Mouse (Mus musculus) large intestine, adult 2 months (tissue): ENCODE results near the gene Tymp. TPM values are rescaled to one million over a fixed set of nuclear protein-coding genes. Genes with fewer than 3 reads are reported as not detected.
A peak's percentile ranks its signal among the peaks of the same experiment; 100 is the strongest.

Experiments
- DNase-seq: peaks from one replicate; pipeline ENCODE4 v3.0.0-alpha.2; 2012; ENCODE audit warnings: low read depth, low spot score
- WGBS: fragments of 180-500 bp; shearing (Covaris S2); methylation state at CpG from one replicate; pipeline ENCODE4 v1.1.7; 2018; 5-methylcytosine and 5-hydroxymethylcytosine counted together
- polyA plus RNA-seq: library from polyadenylated mRNA; depleted of rRNA; stranded (reverse); fragments of >200 nt; gene quantifications from 2 replicates; pipeline ENCODE4 v1.2.3, GENCODE M21; 2012; rRNA removed

Tymp gene
- 5.5 and 30.9 TPM in 2 replicates for polyA plus RNA-seq

DNA sequence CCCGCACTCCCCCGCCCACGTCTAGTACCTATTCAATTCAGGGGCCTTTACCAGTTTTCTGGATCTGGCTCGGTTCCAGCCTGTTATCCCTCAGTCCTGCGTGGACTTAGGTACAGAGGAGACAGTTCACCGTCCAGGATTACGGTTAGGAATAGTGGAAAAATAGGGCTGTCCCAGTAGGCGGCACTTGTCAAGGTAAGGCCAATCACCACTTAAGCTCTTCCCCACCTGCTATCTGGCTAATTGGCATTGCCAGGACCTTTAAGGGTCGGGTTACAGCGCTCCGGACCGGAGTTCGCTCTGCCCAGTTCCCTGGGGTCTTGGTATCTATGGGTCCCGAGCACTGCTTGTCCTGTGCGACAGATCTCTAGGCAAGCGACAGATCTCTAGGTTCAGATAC lies at the start of gene Tymp:
Tymp (minus strand) TSS at position 83 of the 400 bp plus-strand sequence.
- DNase-seq, result no peak
- WGBS, result 44% methylated on average over 16 of the region's 16 CpGs

DNA sequence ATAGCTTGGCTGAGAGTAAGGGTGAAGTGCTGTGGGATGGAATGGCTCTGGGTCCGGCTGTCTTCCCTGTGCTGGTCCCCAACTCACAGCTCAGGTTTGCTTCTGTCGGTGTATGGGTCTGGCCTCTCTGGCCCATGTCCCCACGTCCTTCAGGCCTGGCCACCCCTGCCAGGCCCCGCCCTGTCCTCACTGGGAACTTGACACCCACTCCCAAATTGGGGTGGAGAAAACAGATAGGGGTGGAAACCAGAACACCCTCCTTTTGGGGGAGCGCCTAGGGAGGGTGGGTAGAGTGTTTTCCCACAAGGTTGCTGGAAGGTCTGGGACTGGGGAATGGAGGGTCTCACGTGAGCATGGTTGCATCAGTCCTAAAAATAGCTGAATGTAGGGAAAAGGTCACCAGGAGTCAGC lies 48.9 kb upstream of the Tymp start, which contains the start of gene Cpt1b:
Cpt1b (minus strand) TSS at position 153 of the 411 bp plus-strand sequence.
- WGBS, result 66% methylated on average over 6 of the region's 6 CpGs
- DNase-seq, result no peak

DNA sequence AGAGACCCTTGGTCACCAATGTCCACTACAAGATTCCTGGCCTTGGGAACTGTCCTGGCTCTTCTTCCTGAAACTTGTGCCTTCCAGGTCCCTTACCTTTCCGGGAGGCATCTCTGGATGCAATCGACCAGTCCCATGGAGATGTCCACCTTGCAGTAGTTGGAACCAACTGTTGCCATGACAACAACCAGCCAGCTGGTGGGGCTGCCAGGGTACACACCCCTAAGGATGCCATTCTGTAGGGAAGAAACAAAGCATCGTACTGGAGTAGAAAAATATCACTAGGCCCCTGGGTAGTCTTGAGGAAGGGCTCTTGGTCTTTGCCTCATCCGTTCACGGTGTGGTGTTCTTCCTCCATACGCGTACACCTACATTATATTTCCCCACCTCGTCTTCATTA lies 47.8 kb upstream of the Tymp start:
- 88% methylated on average over 8 of the region's 8 CpGs for WGBS
- no peak for DNase-seq

DNA sequence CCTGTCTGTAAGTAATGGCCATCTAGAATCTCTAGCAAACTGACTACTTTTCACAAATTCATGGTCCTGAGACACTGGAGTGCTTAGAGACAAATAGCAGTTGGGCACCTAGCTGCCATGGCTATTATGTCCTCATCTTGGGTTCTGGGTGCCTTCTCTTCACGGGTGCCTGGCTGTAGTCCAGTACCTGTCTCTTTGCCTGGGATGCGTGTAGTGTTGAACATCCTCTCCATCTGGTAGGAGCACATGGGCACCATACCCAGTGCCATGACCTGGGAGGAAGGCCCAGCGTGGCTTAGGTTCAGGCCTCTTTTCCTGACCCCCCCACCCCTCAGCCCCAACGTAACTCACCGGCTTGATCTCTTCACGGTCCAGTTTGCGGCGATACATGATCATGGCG lies 45.1 kb upstream of the Tymp start:
- no peak for DNase-seq
- WGBS, result 94% methylated on average over 9 of the region's 9 CpGs

DNA sequence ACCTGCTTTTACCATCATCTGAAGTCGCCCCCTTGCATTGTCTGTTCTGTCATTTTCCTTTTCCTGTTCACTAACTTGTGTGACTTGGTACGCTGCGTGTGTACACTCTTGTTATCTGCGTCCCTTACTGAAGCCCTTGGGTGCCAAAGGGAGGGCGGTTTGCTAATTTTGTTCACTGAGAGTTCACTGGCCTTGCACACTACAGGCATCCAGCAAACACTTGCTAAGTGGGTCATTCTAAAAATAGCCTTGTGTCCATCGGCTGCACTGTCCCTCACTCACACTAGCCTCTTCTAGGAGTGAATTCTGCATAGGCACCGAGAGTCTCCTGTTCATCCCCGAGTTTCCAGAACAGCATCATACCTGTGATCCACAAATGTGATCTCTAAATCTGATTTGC lies 38.4 kb upstream of the Tymp start:
- DNase-seq, result no peak
- WGBS, result 83% methylated on average over 8 of the region's 8 CpGs

DNA sequence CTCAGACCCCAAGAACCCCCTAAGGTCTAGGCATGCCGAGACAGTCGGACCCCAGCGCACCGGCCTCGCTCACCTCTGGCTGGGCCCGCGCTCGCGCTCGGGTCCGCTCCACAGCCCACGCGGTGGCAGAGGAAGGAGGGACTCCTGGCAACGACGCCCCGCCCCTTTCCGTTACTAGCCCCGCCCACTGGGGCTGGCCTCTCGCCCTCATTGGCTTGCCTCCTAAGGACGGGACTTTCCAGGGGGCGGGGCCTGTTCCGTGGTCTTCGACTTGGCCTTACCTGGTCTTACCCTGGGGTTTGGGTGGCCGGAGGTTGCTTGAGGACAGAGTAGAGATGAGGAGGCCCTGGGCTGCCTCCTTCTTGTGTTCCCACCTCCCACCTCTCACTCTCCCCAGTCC lies 33.3 kb upstream of the Tymp start, which contains the start of gene Syce3:
Syce3 (minus strand) TSS at position 386 of the 400 bp plus-strand sequence.
- 83% methylated on average over 24 of the region's 24 CpGs for WGBS
- no peak for DNase-seq

DNA sequence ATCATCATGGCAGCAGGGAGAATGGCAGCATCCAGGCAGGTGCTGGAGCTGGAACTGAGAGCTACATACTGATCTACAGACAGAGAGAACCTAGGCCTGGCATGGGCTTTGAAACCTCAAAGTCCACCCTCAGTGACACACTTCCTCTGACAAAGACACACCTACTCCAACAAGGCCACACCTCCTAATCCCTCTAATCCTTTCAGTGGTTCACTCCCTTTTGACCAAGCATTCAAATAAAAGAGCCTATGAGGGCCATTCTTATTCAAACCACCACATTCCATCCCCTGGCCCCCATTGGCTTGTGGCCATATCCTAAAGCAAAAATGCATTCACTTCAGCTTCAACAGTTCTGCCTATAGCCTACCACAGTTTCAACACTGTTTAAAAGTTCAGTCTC lies 29.9 kb upstream of the Tymp start:
- DNase-seq, result no peak

DNA sequence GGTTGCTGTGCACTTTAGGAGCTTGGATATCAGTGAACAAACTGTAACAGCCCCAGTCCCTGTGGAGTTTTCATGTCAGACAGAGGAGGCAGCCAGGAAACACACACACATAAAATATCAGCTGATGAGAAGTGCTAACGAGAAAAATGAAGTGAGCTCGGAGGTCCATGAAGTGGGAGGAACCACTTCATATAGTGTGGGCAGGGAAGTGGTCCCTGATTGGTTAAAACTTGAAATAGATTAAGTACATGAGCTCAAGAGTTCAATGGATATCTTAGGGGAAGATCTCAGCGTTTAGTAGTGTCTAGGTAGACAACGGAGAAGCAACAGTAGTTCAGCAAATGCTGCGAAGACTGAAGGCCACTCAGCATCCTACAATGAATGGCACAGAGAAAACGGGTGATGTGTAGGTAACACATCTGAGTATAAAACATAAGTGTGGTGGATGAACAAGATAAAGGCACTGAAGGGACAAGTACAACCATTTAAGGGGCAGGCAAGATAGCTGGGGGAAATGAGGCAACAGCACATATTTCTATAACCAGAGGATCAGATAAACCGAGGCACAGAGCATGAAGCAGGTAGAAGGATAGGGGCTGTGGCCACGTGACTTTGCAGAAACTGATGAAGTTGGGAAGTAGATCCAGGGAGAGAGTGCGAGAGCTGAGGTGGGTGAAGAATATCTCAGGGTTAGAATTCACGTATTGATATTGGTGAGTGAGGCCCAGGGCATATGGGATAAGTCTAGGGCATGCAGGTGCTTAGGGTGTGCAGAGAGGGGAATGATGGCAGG lies 28.2 kb upstream of the Tymp start:
- WGBS, result 76% methylated on average over 10 of the region's 10 CpGs
- DNase-seq, result no peak

DNA sequence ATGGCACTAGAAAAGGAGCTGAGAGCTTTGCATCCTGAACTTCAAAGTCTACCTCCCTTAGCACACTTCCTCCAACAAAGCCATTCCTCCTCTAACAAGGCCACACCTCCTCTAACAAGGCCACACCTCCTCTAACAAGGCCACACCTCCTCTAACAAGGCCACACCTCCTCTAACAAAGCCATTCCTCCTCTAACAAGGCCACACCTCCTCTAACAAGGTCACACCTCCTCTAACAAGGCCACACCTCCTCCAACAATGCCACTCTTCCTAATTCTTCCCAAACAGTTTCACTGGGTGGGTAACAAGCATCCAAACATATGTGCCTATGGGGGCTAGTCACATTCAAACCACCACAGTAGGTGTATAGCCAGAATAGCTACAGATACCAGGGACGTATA lies 25.6 kb upstream of the Tymp start:
- WGBS, result 88% methylated on average over 1 of the region's 1 CpGs
- DNase-seq, result no peak

DNA sequence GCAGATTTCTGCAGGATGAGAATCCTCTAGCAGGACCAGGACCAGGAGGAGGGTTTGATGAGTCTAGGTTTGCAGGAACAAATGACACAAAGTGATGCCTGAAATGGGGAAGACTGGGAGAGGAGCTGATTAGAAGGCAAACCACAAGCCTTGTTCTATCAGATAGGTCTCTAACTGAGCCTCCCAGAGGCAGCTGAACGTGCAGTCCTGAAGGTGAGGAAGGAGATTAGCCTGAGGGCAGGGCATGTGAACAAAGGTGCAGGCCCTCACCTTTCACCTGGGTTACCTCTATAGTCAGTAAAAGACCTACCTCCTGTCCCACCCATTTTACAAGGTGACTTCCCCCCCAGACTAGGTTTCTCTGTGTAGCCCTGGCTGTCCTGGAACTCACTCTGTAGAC lies 22.9 kb upstream of the Tymp start:
- WGBS, result 23% methylated on average over 1 of the region's 1 CpGs

DNA sequence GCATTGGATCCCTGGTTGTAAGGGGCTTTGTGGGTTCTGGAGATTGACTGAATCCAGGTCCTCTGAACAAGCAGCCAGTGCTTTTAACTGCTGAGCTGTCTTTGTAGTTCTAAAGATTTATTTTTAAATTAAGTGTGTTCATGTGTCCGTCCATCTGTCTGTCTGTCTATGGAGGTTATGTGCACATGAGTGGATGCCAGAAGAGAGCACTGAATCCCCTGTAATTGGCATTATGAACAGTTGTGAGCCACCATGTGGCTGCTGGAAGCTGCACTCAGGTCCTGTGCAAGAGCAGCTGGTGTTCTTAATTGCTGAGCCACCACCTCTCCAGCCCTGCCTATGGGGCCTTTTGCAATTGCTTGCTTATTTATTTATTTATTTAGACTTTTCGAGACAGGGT lies 21.3 kb upstream of the Tymp start:
- no peak for DNase-seq
- WGBS, result 66% methylated on average over 2 of the region's 2 CpGs

More for the DNA sequence above, 22.9 kb upstream of the Tymp start:
- DNase-seq, result no peak

DNA sequence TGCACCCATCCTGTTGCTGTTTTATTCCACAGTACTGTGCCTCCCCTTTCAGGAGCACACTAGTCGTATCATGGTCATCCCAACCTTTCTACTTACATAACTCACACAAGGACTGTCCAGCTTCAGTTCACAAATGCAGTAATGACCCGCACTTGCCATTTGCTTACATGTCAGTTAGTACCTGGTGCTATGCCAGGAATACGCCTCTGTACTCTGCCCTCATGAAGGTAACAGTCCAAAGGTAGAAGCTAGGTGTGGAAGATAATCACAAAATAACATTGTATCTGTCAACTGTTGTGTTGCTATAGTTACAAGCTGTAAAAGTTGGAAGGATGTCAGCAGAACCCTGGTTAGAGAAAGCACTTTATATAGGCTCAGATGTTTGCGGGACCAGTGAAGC lies 20.0 kb upstream of the Tymp start:
- WGBS, result 36% methylated on average over 4 of the region's 4 CpGs

DNA sequence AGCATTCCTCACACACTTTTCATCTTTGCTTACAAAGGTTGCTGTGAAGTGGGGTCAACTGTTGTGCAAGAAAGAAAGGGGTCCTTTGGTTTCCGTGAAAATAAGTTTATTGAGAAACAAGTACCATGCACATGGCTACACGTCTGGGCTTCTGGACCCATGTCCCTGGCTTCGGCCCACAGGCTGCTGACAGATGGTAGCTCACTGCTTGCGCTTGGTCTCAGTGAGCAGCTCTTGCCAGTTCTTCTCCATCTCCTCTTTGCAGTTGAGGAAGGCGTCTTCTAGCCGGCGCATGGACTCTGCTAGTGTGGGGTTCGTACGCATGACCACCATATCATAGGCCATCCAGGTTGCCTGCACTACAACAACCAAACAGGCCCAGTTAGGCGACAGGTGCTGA lies 13.2 kb upstream of the Tymp start:
- WGBS, result 95% methylated on average over 10 of the region's 10 CpGs
- DNase-seq, result no peak

More for the DNA sequence above, 20.0 kb upstream of the Tymp start:
- peak; percentile 96 for DNase-seq

DNA sequence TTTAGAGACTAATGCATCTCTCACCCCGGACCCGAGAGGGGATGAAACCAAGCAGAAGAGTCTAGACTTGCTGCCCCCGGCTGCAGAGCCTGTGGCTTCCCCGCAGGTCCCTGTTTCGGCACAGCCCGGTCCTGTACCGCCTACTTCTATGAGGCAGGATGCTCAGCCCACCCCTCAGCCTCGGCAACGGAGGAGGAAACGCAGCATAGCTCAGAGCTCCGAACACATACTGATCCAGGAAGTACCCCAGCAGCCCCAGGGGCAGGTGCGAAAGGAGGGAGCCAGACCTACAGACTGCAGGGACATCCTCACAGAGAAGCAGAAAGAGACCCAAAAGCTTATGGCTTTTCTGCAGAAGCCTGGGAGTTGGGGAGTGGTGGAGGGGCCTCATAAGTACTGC lies 10.3 kb upstream of the Tymp start:
- WGBS, result 51% methylated on average over 12 of the region's 12 CpGs
- no peak for DNase-seq

DNA sequence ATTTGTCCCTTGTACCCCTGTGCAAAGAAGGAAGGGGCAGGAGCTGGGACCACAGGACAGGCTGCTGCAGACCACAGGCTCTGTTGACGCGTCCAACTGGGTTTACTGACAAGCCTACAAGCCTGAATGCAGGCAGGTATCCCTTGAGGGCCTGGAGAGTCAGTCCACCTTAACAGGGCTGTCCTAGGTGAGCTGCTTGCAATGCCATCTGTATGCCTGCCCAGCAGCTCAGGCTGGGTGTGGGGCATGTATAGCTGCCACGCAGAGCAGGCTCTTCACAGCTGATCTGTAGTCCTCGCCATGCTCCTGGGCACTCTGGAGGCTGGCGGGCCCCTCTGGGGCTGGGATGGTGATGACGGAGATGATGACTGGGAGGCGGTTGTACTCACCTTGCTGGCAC lies 7.8 kb upstream of the Tymp start, which contains the start of gene Klhdc7b:
Klhdc7b (plus strand) TSS at position 301 of the 400 bp plus-strand sequence.
- WGBS, result 83% methylated on average over 7 of the region's 7 CpGs

DNA sequence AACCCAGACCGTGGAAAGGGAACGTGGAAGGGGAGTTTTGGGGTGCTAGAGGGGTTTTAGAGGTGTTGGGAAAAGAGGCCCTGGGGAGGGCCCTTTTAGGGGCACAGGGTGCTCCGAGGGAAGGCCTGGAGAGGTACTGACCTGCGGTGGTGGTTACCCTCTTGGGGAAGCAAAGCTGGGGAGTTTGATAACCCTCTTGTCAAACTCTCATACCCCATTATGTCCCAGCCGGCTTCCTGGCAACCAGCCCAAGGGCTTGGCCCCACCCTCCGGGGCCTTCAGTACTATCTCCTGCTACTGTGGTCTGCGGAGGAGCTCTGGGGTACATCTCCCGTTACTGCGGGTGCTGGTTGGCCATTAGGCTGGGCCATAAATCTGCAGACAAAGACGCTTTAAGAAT lies 2.6 kb upstream of the Tymp start:
- 20% methylated on average over 10 of the region's 10 CpGs for WGBS
- DNase-seq, result no peak

More for the DNA sequence above, 7.8 kb upstream of the Tymp start, which contains the start of gene Klhdc7b:
- DNase-seq, result no peak

DNA sequence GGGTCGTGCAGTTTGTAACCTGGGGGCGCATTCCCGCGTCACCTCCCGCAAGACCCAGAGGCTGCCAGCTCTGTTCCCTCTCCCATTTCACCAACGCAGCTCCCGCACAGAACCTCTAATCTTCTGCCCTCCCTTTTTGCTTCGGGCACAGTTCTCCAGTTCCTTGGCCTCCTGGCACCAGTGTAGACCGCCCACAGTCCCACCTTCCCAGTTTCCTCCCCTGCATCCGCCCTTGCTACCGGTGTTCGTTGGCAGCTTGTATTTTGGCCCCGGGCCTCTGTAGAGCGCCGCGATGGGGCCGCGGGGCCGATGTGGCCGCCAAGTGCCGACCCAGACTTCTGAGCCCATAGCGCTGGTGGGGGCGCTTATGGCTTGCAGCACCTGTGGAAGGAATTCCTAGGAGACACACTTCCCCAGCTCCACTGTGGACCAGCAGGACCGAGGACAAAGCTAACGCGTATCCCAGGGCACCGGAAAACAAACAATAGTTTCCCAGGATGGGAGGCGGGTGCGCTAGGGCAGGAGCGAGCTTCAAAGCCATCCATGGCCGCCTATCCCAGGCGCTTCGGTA lies 2.1 kb upstream of the Tymp start, which contains the start of gene Odf3b:
Odf3b (minus strand) TSS at position 452 of the 571 bp plus-strand sequence.
- DNase-seq, result no peak
- under 1% methylated on average over 33 of the region's 33 CpGs for WGBS

DNA sequence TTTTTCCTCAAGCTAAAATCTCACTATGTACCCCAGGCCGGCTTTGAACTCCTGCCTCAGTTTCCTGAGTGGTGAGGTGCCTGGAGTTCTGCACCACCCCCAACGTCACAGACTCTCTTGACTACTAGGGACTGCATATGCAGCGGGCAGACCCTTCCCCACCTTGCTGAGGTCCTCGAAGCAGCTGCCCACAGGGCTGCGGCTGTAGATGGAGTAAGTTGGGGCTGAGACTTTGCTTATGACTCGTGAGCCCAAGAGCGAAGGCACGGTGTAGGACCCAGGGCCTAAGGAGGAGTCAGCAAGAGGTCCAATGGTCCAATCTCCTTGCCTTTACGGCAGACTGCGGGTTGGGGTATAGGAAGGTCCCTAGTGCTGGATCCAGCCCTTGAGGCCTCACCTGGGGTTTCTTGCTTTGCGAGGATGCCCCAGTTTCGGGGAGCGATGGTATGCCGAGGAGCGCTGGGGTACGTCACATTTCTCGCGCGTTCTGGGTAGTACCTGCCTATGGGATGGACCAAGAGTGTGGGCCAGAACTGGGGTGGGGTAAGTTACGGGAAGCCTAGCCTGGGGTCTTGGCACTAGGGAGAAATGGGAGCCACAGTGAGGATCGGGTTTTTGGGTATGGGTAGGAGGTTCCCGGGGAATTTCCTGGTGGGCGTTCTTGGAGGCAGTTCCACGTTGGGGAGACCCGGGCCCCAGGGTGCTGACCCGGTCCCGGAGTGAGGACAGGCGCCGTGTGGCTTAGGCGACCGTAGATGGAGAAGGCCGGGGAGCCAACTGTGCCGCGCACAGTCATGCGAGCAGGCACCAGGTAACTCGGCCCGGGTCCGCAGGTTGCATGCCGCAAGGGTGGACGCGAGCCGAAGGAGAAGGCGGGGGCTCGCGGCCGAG lies 1.3 kb upstream of the Tymp start:
- WGBS, result 19% methylated on average over 46 of the region's 46 CpGs
- no peak for DNase-seq

DNA sequence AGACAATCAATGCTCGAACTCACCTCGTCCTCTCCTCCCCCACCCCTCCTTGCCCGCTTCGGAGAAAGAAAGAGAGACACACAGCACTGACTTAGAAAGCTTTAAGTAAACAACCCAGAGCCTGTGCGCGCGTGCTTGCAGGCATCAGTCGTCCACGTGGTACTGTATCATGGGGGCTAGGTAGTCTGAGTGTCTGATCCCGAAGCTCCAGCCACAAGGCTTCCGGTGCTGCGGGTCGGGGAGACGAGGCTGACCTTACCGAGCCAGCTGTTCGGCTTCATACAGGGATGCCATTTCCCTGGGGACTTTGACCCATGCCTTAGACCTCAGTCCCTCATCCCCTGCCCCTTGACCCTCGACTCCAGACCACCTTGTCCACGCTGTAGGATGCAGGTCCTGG lies 523 bp upstream of the Tymp start:
- WGBS, result 7% methylated on average over 18 of the region's 18 CpGs
- DNase-seq, result no peak

DNA sequence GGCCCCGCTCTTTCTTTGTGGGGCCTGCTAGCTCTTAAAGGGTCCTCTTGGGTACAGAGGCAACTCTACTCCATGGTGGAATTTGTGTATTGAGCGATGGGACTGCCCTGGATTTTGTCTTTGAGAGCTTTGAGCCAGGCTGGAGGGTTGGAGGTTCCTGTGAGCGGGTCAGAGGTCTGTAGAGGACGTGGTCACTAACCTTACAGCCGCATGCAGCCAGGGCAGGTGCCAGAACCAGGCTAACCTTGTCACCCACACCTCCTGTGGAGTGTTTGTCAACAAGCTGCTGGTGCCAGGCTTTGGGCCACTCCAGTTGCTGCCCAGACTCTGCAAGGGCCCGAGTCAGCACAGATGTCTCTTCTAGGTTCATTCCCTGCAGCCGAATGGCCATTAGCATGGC lies 799 bp downstream of the Tymp start:
- WGBS, result 87% methylated on average over 7 of the region's 7 CpGs
- no peak for DNase-seq
